Mouse (Mus musculus) lung, embryonic 16.5 days (tissue): Measurements from ENCODE around the gene Sdc4. TPM values are rescaled to one million over a fixed set of nuclear protein-coding genes. Genes with fewer than 3 reads are reported as not detected.

Experiments
- ATAC-seq: fragments of 200-750 bp; cut with Nextera tagmentation; 2 replicates; pipeline ENCODE4 v1.8.0; 2017; ENCODE audit warnings: low read depth, mild to moderate bottlenecking, moderate library complexity
- H3K27ac ChIP-seq: fragments of 300-500 bp; sonication (generic); 2 replicates; pipeline ENCODE4 v1.5.1; 2014; ENCODE audit warnings: mild to moderate bottlenecking, control low read depth, low read length
- H3K27me3 ChIP-seq: fragments of 300-500 bp; sonication (generic); 2 replicates; pipeline ENCODE4 v1.6.1; 2014; ENCODE audit warnings: low read depth, low read length, mixed read lengths; ENCODE audit not compliant: control insufficient read depth, insufficient read depth
- H3K36me3 ChIP-seq: fragments of 300-500 bp; sonication (generic); 2 replicates; pipeline ENCODE4 v1.6.1; 2014; ENCODE audit warnings: low read length; ENCODE audit not compliant: control insufficient read depth, insufficient read depth
- H3K4me1 ChIP-seq: fragments of 300-500 bp; sonication (generic); replicated peaks from 2 replicates; pipeline ENCODE4 v1.6.1; 2014; ENCODE audit warnings: low read length, mixed read lengths; ENCODE audit not compliant: control insufficient read depth, insufficient read depth
- H3K4me2 ChIP-seq: fragments of 300-500 bp; sonication (generic); 2 replicates; pipeline ENCODE4 v1.6.1; 2014; ENCODE audit warnings: low read depth, low read length, control low read depth
- H3K4me3 ChIP-seq: fragments of 300-500 bp; sonication (generic); 2 replicates; pipeline ENCODE4 v1.5.1; 2014; ENCODE audit warnings: mild to moderate bottlenecking, low read length, control low read depth
- H3K9ac ChIP-seq: fragments of 300-500 bp; sonication (generic); 2 replicates; pipeline ENCODE4 v1.6.1; 2014; ENCODE audit warnings: low read length, control low read depth
- H3K9me3 ChIP-seq: fragments of 300-500 bp; sonication (generic); 2 replicates; pipeline ENCODE4 v1.6.1; 2016; ENCODE audit warnings: low read length; ENCODE audit not compliant: control insufficient read depth
- WGBS: fragments of 180-500 bp; shearing (Covaris S2); extraction: QIAGEN DNeasy Blood & Tissue Kit; methylation state at CpG from one replicate; pipeline ENCODE4 v1.1.7; 2014; 5-methylcytosine and 5-hydroxymethylcytosine counted together
- polyA plus RNA-seq: library from polyadenylated mRNA; unstranded; fragments of >200 nt; fragmentation: Nextera tagmentation; extraction: Ambion mirVana; gene quantifications from 2 replicates; pipeline ENCODE4 v1.2.1, GENCODE M21; 2015

Sdc4 gene
- polyA plus RNA-seq = 226 and 247 TPM in 2 replicates

DNA sequence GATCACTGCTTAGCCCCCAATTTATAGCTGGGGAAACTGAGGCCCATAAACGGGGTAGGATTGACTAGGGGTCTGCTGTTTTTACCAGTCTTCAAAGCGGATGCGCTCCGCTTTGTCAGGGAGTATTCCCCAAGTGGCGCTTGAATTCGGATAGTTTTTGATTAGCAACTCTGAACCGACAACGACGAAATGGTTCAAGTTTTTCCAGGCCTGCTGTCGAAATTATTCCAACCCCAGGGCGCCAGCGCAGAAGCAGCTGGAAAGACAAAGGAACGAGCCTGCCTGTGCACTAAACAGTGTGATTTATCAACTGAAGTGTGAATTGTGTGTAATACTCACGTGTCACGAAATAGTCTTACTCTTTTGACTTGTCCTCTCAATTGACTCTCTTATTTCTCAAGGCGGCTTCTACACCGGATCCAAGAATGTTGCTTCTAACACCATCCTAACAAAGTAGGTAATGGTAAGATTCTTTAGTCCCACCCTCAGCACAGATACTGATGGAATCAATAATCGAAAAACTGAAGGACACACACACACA is at the start of gene Sdc4:
Gene Sdc4 (minus strand): TSS at position 428 of the 541 bp plus-strand sequence.
- H3K27me3 ChIP-seq = no peaks in the 10 kb centered on the region
- H3K4me1 ChIP-seq = peaks cover 19% of the 10 kb centered on the region
- H3K4me2 ChIP-seq = peak within 1 kb of the TSS; percentile 66
- no peaks in the 10 kb centered on the region for H3K36me3 ChIP-seq
- H3K27ac ChIP-seq = peak within 1 kb of the TSS; percentile 85
- peak within 1 kb of the TSS; percentile 77 for H3K4me3 ChIP-seq
- 10% methylated on average over 18 of the region's 18 CpGs for WGBS
- peak within 1 kb of the TSS; percentile 92 for H3K9ac ChIP-seq
- ATAC-seq = no peak
- H3K9me3 ChIP-seq = no peaks in the 10 kb centered on the region

DNA sequence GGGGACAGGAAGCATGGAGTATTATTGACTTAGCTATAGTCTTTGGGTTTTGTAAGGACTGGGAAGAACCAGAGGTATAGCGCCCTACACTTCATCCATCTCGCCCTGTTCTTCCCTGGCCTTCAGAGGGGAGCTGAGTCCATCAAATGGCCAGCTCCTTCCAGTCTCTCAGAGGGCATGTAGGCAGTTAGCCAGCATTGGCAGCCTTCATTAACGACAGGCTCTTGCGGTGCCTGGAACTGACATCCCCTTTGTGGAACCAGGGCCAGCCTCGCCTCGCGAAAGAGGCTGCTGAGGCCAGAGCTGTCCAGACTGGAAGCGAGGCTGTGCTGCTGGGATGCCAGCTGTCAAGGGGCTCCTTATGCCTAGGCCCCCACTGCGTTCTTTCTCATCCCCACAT is 44.1 kb upstream of the Sdc4 start:
- H3K9me3 ChIP-seq = no peaks in the 10 kb centered on the region
- no peak overlapping the region for H3K4me2 ChIP-seq
- H3K9ac ChIP-seq = no peak overlapping the region
- peaks cover 9% of the 10 kb centered on the region; the same call in 1 of the 2 replicates for H3K27me3 ChIP-seq
- 68% methylated on average over 9 of the region's 9 CpGs for WGBS
- H3K36me3 ChIP-seq = no peaks in the 10 kb centered on the region
- H3K4me1 ChIP-seq = peaks cover 8% of the 10 kb centered on the region
- H3K4me3 ChIP-seq = no peak overlapping the region
- no peak for ATAC-seq
- no peak overlapping the region for H3K27ac ChIP-seq

DNA sequence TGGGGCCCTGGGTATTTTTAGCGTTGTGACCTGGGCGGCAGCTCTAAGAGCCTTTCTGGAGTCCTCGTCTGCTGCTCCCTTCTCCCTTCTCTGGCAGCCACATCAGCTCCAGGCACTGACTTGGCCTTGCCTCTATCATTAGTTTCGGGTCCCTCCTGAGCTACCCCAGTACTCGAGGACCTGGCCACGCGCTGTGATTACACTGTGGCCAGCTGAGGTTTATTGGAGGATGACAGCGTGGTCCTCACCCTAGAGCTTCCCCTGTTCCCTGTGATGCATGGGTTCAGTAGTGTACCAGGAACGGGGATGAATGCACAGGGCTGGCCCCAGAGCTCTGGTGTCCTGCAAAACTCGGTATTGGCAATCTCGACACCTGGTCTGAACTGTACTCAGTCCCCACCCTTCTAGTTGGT is 43.4 kb upstream of the Sdc4 start:
- Histone ChIP-seq H3K4me1 (peaks cover 8% of the 10 kb centered on the region), H3K4me3 (peak overlapping the region; percentile 79), H3K27ac (no peak overlapping the region), H3K9ac (peak overlapping the region; percentile 81), H3K9me3 (no peaks in the 10 kb centered on the region), H3K27me3 (peaks cover 9% of the 10 kb centered on the region; the same call in 1 of the 2 replicates), H3K36me3 (no peaks in the 10 kb centered on the region), H3K4me2 (peak overlapping the region; percentile 99)
- 9% methylated on average over 11 of the region's 11 CpGs for WGBS
- ATAC-seq = peak; percentile 27; the same call in 1 of the 2 replicates

DNA sequence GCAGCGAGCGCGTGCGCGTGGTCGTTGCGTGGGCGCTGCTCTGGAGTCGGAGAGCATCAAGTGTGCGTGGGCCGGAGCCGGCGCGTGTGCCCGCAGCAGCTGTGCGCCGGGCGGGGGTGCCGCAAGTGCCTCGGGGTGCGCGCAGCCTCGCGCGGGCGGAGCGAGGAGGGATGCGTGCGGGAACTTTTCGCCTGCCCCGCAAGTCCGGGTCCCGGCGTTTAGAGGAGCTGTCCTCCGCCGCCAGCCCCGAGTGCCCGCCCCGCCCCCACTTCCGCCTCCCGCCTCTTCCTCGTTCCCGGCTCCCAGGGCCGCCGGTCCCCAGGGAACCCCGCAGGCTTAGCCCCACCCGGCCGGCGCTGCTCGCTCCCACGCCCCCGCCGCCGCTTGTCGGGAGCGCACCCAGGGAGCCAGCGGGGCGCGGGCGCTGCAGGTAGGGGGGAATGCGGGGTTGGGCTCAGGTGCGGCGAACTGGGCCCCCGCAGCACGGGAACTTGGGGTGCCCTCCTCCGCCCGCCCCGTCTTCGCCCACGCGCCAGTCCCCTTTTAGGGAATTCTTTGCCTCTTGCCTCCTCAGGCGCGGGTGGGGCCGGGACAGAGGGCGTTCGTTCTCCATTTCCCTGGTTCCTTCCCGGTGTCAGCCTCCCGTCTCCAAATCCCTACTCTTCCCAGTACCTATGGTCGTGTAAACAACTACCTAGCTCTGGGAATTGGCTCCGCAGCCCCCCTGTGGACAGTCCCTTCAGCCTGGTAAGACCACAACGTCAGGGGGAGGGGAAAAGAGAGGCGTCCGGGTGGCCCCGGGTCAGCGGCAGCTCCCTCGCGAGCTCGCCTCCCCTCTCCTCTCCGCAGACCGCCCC is 42.8 kb upstream of the Sdc4 start:
- peak overlapping the region; percentile 81 for H3K9ac ChIP-seq
- peaks cover 8% of the 10 kb centered on the region for H3K4me1 ChIP-seq
- H3K27me3 ChIP-seq = peaks cover 9% of the 10 kb centered on the region; the same call in 1 of the 2 replicates
- H3K27ac ChIP-seq = no peak overlapping the region
- H3K9me3 ChIP-seq = no peaks in the 10 kb centered on the region
- under 1% methylated on average over 73 of the region's 90 CpGs for WGBS
- H3K4me2 ChIP-seq = peak overlapping the region; percentile 99
- peak overlapping the region; percentile 79 for H3K4me3 ChIP-seq
- ATAC-seq = peak; percentile 71
- no peaks in the 10 kb centered on the region for H3K36me3 ChIP-seq

DNA sequence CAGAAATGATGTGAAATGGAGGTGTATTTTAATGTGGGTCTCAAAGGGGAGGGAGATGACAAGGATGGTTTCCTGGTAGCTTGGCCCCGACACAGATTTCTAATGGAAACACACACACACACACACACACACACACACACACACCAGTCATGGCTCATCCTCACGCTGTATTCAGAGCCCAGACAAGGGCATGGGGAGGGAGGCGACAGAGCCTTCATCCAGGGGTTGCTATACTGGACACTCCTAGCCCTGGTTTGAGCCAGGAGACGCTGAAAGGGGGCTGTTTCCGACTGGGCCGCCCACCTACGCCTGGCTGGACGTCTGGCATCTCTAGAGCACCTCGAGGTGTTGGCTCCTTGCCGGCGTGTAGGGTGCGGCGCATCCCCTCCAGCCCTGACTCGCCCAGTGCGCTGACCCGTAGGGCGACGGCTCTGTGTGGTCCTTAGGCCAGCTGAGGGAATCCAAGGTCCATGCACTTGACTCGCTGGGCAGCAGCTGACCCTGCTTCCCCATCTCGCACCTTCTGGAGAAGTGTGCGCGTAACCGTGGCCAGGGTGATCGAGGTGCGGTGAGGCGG is 42.1 kb upstream of the Sdc4 start, which contains the start of gene Dbndd2:
Gene Dbndd2 (plus strand): TSS at position 426 of the 577 bp plus-strand sequence.
- ATAC-seq = peak; percentile 53
- peak within 1 kb of the TSS; percentile 99 for H3K4me2 ChIP-seq
- H3K36me3 ChIP-seq = no peaks in the 10 kb centered on the region
- 2% methylated on average over 26 of the region's 26 CpGs for WGBS
- no peaks in the 10 kb centered on the region for H3K9me3 ChIP-seq
- peak within 1 kb of the TSS; percentile 79 for H3K4me3 ChIP-seq
- peak within 1 kb of the TSS; percentile 81 for H3K9ac ChIP-seq
- H3K27ac ChIP-seq = no peak within 1 kb of the TSS
- peaks cover 8% of the 10 kb centered on the region for H3K4me1 ChIP-seq
- H3K27me3 ChIP-seq = peaks cover 9% of the 10 kb centered on the region; the same call in 1 of the 2 replicates

DNA sequence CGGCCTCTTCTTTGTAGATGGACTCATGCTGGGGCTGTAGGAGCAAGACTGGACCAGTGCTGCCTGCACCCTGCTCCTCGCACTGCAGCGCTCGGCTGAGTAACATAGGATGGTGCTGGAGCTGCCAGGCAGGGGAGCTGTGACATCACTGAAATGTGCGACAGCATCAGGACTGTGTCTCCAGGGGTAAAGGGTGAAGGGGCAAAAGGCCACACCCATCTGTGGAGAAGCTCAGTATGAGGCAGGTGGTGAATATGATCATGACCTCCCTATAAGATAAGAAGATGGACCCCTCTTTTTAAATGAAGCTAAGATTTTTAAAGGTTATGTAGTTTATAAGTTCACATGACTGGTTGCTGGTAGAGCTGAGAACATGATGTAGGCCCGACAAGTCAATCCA is 29.9 kb upstream of the Sdc4 start, which contains the start of gene Trp53tg5:
Gene Trp53tg5 (minus strand): TSS at position 101 of the 400 bp plus-strand sequence.
- 75% methylated on average over 6 of the region's 6 CpGs for WGBS
- Histone ChIP-seq H3K4me2 (no peak within 1 kb of the TSS), H3K27me3 (no peaks in the 10 kb centered on the region), H3K9ac (no peak within 1 kb of the TSS), H3K4me1 (no peaks in the 10 kb centered on the region), H3K27ac (no peak within 1 kb of the TSS), H3K4me3 (no peak within 1 kb of the TSS), H3K36me3 (no peaks in the 10 kb centered on the region), H3K9me3 (no peaks in the 10 kb centered on the region)
- ATAC-seq = no peak

DNA sequence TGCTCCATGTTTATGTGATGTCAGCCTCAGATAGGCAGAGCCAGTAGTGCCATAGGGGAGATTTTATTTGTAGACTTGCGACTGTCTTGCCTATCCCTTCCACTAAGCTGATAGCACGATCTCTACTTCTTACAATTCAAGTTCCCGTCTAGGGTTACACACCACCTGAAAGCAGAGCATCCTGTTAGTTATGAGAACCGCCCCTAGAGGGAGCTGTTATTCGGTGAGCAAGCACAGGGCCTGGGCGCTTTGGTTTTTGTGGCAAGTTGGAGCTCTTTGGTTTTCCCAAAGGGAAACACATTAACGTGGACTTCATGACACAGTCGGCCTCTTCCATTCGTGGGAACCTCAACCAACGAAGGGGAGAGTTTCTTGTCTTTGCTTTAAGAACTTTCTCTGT is 26.6 kb upstream of the Sdc4 start:
- Histone ChIP-seq H3K9me3 (no peaks in the 10 kb centered on the region), H3K4me2 (no peak overlapping the region), H3K4me3 (no peak overlapping the region), H3K4me1 (no peaks in the 10 kb centered on the region), H3K36me3 (no peaks in the 10 kb centered on the region; the same call in 1 of the 2 replicates), H3K9ac (no peak overlapping the region), H3K27me3 (no peaks in the 10 kb centered on the region), H3K27ac (no peak overlapping the region)
- WGBS = 26% methylated on average over 10 of the region's 10 CpGs
- no peak for ATAC-seq

DNA sequence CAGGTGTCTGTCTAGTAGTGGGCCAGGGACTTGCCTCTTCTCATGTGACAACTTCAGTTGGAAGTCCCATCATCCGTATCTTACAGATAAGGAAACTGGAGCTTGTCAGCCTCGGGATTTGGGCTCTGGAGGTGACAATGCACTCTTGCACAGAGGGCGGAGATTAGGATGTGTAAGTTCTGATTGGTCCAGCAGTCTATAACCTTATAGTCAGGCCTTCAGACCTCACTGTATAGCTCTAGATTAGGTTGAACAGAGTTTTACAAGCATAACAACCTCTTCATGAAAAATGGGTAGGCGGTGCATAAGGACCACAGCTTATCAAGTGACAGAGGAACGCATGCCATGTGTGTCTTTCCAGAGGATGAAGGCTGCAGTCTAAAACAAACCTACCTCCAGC is 23.1 kb upstream of the Sdc4 start:
- H3K9me3 ChIP-seq = no peaks in the 10 kb centered on the region
- no peak overlapping the region for H3K27ac ChIP-seq
- H3K27me3 ChIP-seq = no peaks in the 10 kb centered on the region
- ATAC-seq = no peak
- H3K4me3 ChIP-seq = no peak overlapping the region
- no peak overlapping the region for H3K9ac ChIP-seq
- peaks cover 10% of the 10 kb centered on the region for H3K36me3 ChIP-seq
- no peak overlapping the region for H3K4me2 ChIP-seq
- peaks cover 8% of the 10 kb centered on the region for H3K4me1 ChIP-seq
- WGBS = 68% methylated on average over 5 of the region's 5 CpGs

DNA sequence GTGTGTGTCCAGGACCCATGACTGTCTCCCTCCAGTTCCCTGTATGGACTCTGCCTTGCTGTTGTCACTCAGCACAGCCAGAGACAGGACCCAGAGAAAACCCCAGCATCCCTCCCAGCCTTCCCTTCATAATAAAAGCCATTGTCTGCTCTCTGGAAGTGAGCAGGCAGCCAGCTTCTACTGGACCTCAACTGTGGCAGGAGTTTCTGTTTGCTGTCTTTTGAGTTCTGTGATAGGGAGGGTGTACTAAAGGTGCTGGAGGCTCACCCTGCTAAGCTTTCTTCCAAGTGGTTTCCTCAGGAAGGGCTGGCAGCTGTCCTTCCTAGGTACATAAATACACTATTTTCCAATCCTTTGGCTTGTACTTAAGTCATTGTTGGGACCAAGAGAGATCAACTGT is 21.5 kb upstream of the Sdc4 start:
- H3K4me2 ChIP-seq = no peak overlapping the region
- no peaks in the 10 kb centered on the region for H3K27me3 ChIP-seq
- no peak overlapping the region for H3K9ac ChIP-seq
- no peak for ATAC-seq
- peaks cover 10% of the 10 kb centered on the region for H3K36me3 ChIP-seq
- H3K27ac ChIP-seq = no peak overlapping the region
- peaks cover 11% of the 10 kb centered on the region for H3K4me1 ChIP-seq
- no peak overlapping the region for H3K4me3 ChIP-seq
- H3K9me3 ChIP-seq = no peaks in the 10 kb centered on the region
